Mouse (Mus musculus): ENCODE data around the gene Lgals2.

- no peak for TF ChIP-seq CTCF (IDR thresholded peaks at IDR 0.05; ENCODE audit: low read depth)
- no peak for TF ChIP-seq EP300 (optimal IDR thresholded peaks at IDR 0.05)
Observed at GRCm38 (mm10) chr15:78833582-78833981, 21.7 kb downstream of the Lgals2 start.
